Mouse (Mus musculus) liver, embryonic 15.5 days (tissue): ENCODE data around the gene Abcb6. TPM values are rescaled to one million over a fixed set of nuclear protein-coding genes. Genes with fewer than 3 reads are reported as not detected.

Experiments
- ATAC-seq: fragments of 200-750 bp; cut with Nextera tagmentation; 2 replicates; pipeline ENCODE4 v1.8.0; 2017; ENCODE audit warnings: moderate number of reproducible peaks, mild to moderate bottlenecking, moderate library complexity; ENCODE audit not compliant: insufficient read depth
- H3K27ac ChIP-seq: fragments of 300-500 bp; sonication (generic); replicated peaks from 2 replicates; pipeline ENCODE4 v1.5.1; 2015; ENCODE audit warnings: mild to moderate bottlenecking, inconsistent platforms
- H3K27me3 ChIP-seq: fragments of 300-500 bp; sonication (generic); 2 replicates; pipeline ENCODE4 v1.6.1; 2015; ENCODE audit warnings: mild to moderate bottlenecking, inconsistent platforms
- H3K36me3 ChIP-seq: fragments of 300-500 bp; sonication (generic); replicated peaks from 2 replicates; pipeline ENCODE4 v1.6.1; 2015; ENCODE audit warnings: moderate library complexity, mild to moderate bottlenecking, inconsistent platforms
- H3K4me1 ChIP-seq: fragments of 300-500 bp; sonication (generic); replicated peaks from 2 replicates; pipeline ENCODE4 v1.6.1; 2015; ENCODE audit warnings: inconsistent platforms
- H3K4me2 ChIP-seq: fragments of 300-500 bp; sonication (generic); 2 replicates; pipeline ENCODE4 v1.6.1; 2015; ENCODE audit warnings: moderate library complexity, mild to moderate bottlenecking, inconsistent platforms
- H3K4me3 ChIP-seq: fragments of 300-500 bp; sonication (generic); replicated peaks from 2 replicates; pipeline ENCODE4 v1.5.1; 2015; ENCODE audit warnings: mild to moderate bottlenecking, inconsistent platforms
- H3K9ac ChIP-seq: fragments of 300-500 bp; sonication (generic); 2 replicates; pipeline ENCODE4 v1.6.1; 2015; ENCODE audit warnings: moderate library complexity, mild to moderate bottlenecking, inconsistent platforms
- H3K9me3 ChIP-seq: fragments of 300-500 bp; sonication (generic); replicated peaks from 2 replicates; pipeline ENCODE4 v1.6.1; 2016; ENCODE audit warnings: inconsistent platforms
- WGBS: fragments of 180-500 bp; shearing (Covaris S2); methylation state at CpG from one replicate; pipeline ENCODE4 v1.1.7; 2015; ENCODE audit warnings: mixed read lengths; ENCODE audit not compliant: insufficient replicate concordance; 5-methylcytosine and 5-hydroxymethylcytosine counted together
- polyA plus RNA-seq: library from polyadenylated mRNA; unstranded; fragments of >200 nt; fragmentation: Nextera tagmentation; extraction: Ambion mirVana; gene quantifications from 2 replicates; pipeline ENCODE4 v1.2.1, GENCODE M21; 2015

Abcb6 gene
- polyA plus RNA-seq, 1 experiment from 2014 or later = 60.5 TPM

- H3K36me3 ChIP-seq = peaks cover 44% of the 10 kb centered on the region
- ATAC-seq = peak; percentile 3; the same call in 1 of the 2 replicates
- H3K9me3 ChIP-seq = no peaks in the 10 kb centered on the region
- peak overlapping the region; percentile 93 for H3K9ac ChIP-seq
- under 1% methylated on average over 6 of the region's 6 CpGs for WGBS
- H3K27me3 ChIP-seq = peaks cover 26% of the 10 kb centered on the region
- peak overlapping the region; percentile 95 for H3K27ac ChIP-seq
- peak overlapping the region; percentile 99 for H3K4me2 ChIP-seq
- peak overlapping the region; percentile 80 for H3K4me3 ChIP-seq
- H3K4me1 ChIP-seq = peaks cover 64% of the 10 kb centered on the region
Observed at GRCm38 (mm10) chr1:75217893-75218226, 37.7 kb upstream of the Abcb6 start.

- Histone ChIP-seq H3K4me1 (peaks cover 70% of the 10 kb centered on the region), H3K36me3 (peaks cover 53% of the 10 kb centered on the region), H3K4me3 (peak overlapping the region; percentile 80), H3K27ac (peak overlapping the region; percentile 95), H3K9ac (peak overlapping the region; percentile 93), H3K4me2 (peak overlapping the region; percentile 99), H3K27me3 (peaks cover 26% of the 10 kb centered on the region), H3K9me3 (no peaks in the 10 kb centered on the region)
- peak; percentile 55 for ATAC-seq
- 31% methylated on average over 13 of the region's 13 CpGs for WGBS
Observed at GRCm38 (mm10) chr1:75216797-75217585, 36.8 kb upstream of the Abcb6 start.

- Histone ChIP-seq H3K9ac (peak overlapping the region; percentile 93), H3K4me1 (peaks cover 78% of the 10 kb centered on the region), H3K4me3 (peak overlapping the region; percentile 80)
Observed at GRCm38 (mm10) chr1:75215785-75216184, 35.6 kb upstream of the Abcb6 start.

DNA sequence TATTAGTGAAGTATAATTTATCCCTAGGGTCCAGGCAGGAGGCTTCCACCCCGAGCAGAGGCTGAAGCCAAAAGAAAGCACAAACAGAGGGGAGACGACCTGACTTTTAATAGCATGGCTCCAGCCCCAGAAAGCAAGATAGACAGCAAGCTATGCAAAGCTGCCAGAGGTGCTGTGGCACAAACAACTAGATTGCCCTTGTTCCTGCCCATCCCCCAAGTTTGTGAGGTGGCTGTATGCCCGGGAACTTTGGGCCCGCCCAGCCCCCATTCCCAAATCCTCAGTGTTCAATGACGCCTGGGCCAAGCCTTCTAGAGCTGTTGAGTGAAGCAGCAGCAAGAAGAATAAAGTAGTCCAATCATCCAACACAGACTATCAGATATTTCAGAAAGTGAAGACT is 34.7 kb upstream of the Abcb6 start:
- Histone ChIP-seq H3K36me3 (peaks cover 56% of the 10 kb centered on the region), H3K9me3 (no peaks in the 10 kb centered on the region), H3K4me2 (peak overlapping the region; percentile 99), H3K4me1 (peaks cover 81% of the 10 kb centered on the region), H3K4me3 (peak overlapping the region; percentile 80), H3K27ac (peak overlapping the region; percentile 95), H3K9ac (peak overlapping the region; percentile 93; the same call in 1 of the 2 replicates), H3K27me3 (peaks cover 7% of the 10 kb centered on the region)
- WGBS = 44% methylated on average over 5 of the region's 5 CpGs
- no peak for ATAC-seq

More at GRCm38 (mm10) chr1:75215785-75216184, 35.6 kb upstream of the Abcb6 start:
- Histone ChIP-seq H3K9me3 (no peaks in the 10 kb centered on the region), H3K4me2 (peak overlapping the region; percentile 99), H3K27me3 (peaks cover 16% of the 10 kb centered on the region), H3K27ac (peak overlapping the region; percentile 95), H3K36me3 (peaks cover 56% of the 10 kb centered on the region)
- no peak for ATAC-seq
- WGBS = 85% methylated on average over 9 of the region's 9 CpGs

DNA sequence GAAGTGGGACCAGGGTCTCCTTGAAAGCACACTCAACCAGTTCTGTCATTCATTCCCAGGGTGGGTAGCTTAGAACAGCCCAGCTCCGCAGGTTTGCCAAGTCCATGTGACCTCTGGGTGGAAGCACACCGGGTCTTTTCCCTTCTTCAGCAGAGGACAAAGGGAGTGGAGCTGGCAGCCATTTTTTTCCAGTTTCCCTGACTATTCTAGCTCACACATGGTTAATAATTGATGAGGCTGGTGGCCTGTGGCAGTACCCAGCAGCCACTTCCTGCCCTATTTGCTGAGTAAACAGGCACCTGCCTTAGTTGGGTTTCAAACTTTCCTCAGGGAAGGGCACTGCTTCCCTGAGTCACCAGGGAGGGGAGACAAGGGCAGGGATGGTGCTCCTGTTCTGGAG is 34.2 kb upstream of the Abcb6 start:
- Histone ChIP-seq H3K27ac (peak overlapping the region; percentile 95), H3K27me3 (peaks cover 2% of the 10 kb centered on the region), H3K9ac (peak overlapping the region; percentile 93; the same call in 1 of the 2 replicates), H3K4me2 (peak overlapping the region; percentile 99), H3K4me1 (peaks cover 81% of the 10 kb centered on the region), H3K9me3 (no peaks in the 10 kb centered on the region), H3K4me3 (peak overlapping the region; percentile 80), H3K36me3 (peaks cover 56% of the 10 kb centered on the region)
- 55% methylated on average over 2 of the region's 2 CpGs for WGBS
- no peak for ATAC-seq

GRCm38 (mm10) chr1:75213096-75213495 is 32.9 kb upstream of the Abcb6 start:
- H3K36me3 ChIP-seq = peaks cover 56% of the 10 kb centered on the region
- ATAC-seq = no peak
- peak overlapping the region; percentile 43 for H3K9ac ChIP-seq
- H3K4me2 ChIP-seq = peak overlapping the region; percentile 99
- no peaks in the 10 kb centered on the region for H3K27me3 ChIP-seq
- H3K9me3 ChIP-seq = no peaks in the 10 kb centered on the region
- H3K4me1 ChIP-seq = peaks cover 93% of the 10 kb centered on the region
- peak overlapping the region; percentile 77 for H3K4me3 ChIP-seq
- 6% methylated on average over 7 of the region's 7 CpGs for WGBS
- peak overlapping the region; percentile 95 for H3K27ac ChIP-seq

GRCm38 (mm10) chr1:75212542-75212941 is 32.4 kb upstream of the Abcb6 start:
- Histone ChIP-seq H3K27me3 (no peaks in the 10 kb centered on the region), H3K4me1 (peaks cover 90% of the 10 kb centered on the region), H3K36me3 (peaks cover 56% of the 10 kb centered on the region), H3K4me2 (peak overlapping the region; percentile 99), H3K9me3 (no peaks in the 10 kb centered on the region), H3K4me3 (peak overlapping the region; percentile 77), H3K27ac (peak overlapping the region; percentile 95), H3K9ac (peak overlapping the region; percentile 43)
- WGBS = 68% methylated on average over 4 of the region's 4 CpGs
- no peak for ATAC-seq

DNA sequence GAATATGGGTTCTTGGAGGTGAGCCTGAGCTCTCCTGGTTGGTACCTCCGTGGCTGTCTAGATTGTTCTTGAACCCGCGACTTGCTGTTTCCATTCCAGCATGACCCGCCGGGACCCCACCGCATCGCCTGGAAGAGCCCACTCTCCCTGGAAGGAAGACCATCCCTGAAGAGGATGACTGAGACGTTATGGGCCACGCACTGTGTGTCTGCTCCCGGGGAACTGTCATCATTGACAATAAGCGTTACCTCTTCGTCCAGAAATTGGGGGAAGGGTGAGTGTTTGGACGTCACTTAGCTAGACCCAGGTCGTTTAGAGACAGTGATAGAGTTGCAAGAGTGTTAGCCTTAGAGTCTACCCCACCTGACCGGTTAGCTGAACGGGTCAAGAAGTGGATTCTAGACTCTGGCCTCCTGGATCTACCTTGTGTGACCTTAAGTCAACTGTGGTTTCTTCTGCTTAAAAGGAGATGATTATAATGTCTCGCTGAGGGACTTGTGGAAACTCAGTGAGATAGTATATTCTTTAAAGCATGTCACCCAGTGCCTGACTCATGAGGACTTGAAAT is 31.0 kb upstream of the Abcb6 start:
- WGBS = 6% methylated on average over 17 of the region's 17 CpGs
- Histone ChIP-seq H3K27me3 (no peaks in the 10 kb centered on the region), H3K9me3 (no peaks in the 10 kb centered on the region), H3K4me1 (peaks cover 80% of the 10 kb centered on the region), H3K9ac (peak overlapping the region; percentile 83), H3K4me3 (peak overlapping the region; percentile 77), H3K27ac (peak overlapping the region; percentile 95), H3K36me3 (peaks cover 46% of the 10 kb centered on the region), H3K4me2 (peak overlapping the region; percentile 99)
- ATAC-seq = no peak

- WGBS = 3% methylated on average over 42 of the region's 42 CpGs
- Histone ChIP-seq H3K36me3 (peaks cover 38% of the 10 kb centered on the region), H3K27ac (peak within 1 kb of the TSS; percentile 95), H3K27me3 (no peaks in the 10 kb centered on the region), H3K9ac (peak within 1 kb of the TSS; percentile 83), H3K4me3 (peak within 1 kb of the TSS; percentile 77), H3K9me3 (no peaks in the 10 kb centered on the region), H3K4me2 (peak within 1 kb of the TSS; percentile 99), H3K4me1 (peaks cover 71% of the 10 kb centered on the region)
- peak; percentile 85 for ATAC-seq
Observed at GRCm38 (mm10) chr1:75210136-75211087, 30.2 kb upstream of the Abcb6 start, which contains the start of the genes Glb1l and Stk16. Gene Glb1l (minus strand): TSS chr1:75210813. Gene Stk16 (plus strand): TSS chr1:75210838.

DNA sequence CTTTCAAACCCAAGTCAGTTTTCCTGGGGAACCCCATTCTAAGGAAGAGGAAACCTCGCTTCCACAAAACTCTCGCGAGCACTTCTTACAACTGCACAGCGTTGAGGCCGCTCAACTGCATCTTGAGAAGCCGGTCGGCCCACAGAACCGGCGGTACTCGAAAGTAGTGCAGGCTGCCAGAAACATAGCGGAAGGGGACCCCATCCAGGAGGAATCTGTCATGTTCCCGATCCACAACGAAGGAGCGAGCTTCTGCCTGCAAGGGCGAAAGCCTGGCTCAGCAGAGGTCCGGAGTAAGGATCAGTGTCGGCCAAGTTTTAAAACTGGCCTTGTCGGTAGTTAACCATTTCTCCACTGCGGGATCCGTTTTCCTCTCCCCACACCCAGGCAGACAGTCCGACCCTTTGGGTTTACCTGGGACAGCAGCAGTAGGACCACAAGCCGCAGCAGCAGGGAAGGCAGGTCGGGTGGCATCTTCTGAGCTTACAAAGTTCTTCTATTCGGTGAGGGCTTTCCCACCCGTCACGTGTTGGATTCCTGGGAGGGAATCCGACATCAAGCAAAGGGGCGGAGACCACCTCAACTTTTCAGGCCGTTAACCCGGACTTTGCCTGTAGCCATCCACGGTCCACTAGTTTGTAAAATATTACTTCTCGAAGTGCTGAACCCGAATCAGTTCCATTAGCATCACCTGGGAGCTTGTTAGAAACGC is 28.9 kb upstream of the Abcb6 start:
- ATAC-seq = no peak
- Histone ChIP-seq H3K4me2 (peak overlapping the region; percentile 99), H3K27me3 (no peaks in the 10 kb centered on the region), H3K4me1 (peaks cover 58% of the 10 kb centered on the region), H3K36me3 (peaks cover 25% of the 10 kb centered on the region), H3K27ac (peak overlapping the region; percentile 83; the same call in 1 of the 2 replicates), H3K4me3 (peak overlapping the region; percentile 77), H3K9ac (peak overlapping the region; percentile 83), H3K9me3 (no peaks in the 10 kb centered on the region)
- WGBS = 17% methylated on average over 34 of the region's 34 CpGs
